Comparison of ENCODE assay signal across 19 mouse cellular contexts in genomic region chr5:117693557-117693956, GRCm38 (mm10).
A peak's percentile ranks its signal among the peaks of the same experiment; 100 is the strongest.
DNase-seq lines count a peak whose midpoint lies in the region; ATAC-seq and TF ChIP-seq lines count a peak whose summit lies in the region.
"Had no signal": no experiment of that assay in that cellular context is flagged by ENCODE, and none has a peak within 500 bp of the region (broad histone marks: within the 10 kb centered on the region; RNA-seq: fewer than 3 reads in every experiment).

No protein-coding gene starts in this region.

- no peak overlapping the region for H3K9ac ChIP-seq in kidney, postnatal 0 days (ENCODE audit: low read depth, low read length)
- no peak overlapping the region for H3K9ac ChIP-seq in midbrain, postnatal 0 days (replicated peaks; ENCODE audit: low read length, poor library complexity, severe bottlenecking)
- H3K9ac ChIP-seq in stomach, postnatal 0 days (ENCODE audit: low read length), result no peak overlapping the region
- H3K9ac ChIP-seq: forebrain, embryonic 15.5 days; heart, embryonic 15.5 days; neural tube, embryonic 12.5 days had no signal

- 71% methylated on average over 3 of the region's 3 CpGs for WGBS in cerebellum, adult 2 months
- 75% methylated on average over 3 of the region's 3 CpGs for WGBS in kidney, postnatal 0 days
- WGBS in midbrain, postnatal 0 days, result 70% methylated on average over 3 of the region's 3 CpGs
- WGBS in midbrain, embryonic 10.5 days, result 76% methylated on average over 3 of the region's 3 CpGs
- 67% methylated on average over 3 of the region's 3 CpGs for WGBS in stomach, postnatal 0 days

- TF ChIP-seq POLR2A in cerebellum, adult 2 months (IDR thresholded peaks at IDR 0.05; ENCODE audit: borderline replicate concordance, insufficient read depth, low read length), result no peak

- no peak overlapping the region for H3K27ac ChIP-seq in cerebellum, adult 2 months (ENCODE audit: insufficient read depth, low read length)
- no peak overlapping the region for H3K27ac ChIP-seq in kidney, postnatal 0 days
- H3K27ac ChIP-seq in midbrain, postnatal 0 days (ENCODE audit: low read depth, low read length), result no peak overlapping the region
- H3K27ac ChIP-seq in midbrain, embryonic 10.5 days (replicated peaks), result no peak overlapping the region
- no peak overlapping the region for H3K27ac ChIP-seq in stomach, postnatal 0 days (replicated peaks)
- H3K27ac ChIP-seq: forebrain, embryonic 15.5 days; heart, embryonic 15.5 days; hindbrain, embryonic 10.5 days; neural tube, embryonic 12.5 days had no signal

- H3K4me1 ChIP-seq in cerebellum, adult 2 months (ENCODE audit: control insufficient read depth, insufficient read depth, low read length), result no peaks in the 10 kb centered on the region
- no peaks in the 10 kb centered on the region for H3K4me1 ChIP-seq in kidney, postnatal 0 days (replicated peaks; ENCODE audit: insufficient read depth, low read length)
- H3K4me1 ChIP-seq in midbrain, postnatal 0 days (ENCODE audit: insufficient read depth, low read length), result peaks cover 3% of the 10 kb centered on the region; the same call in 1 of the 2 replicates
- peaks cover 61% of the 10 kb centered on the region for H3K4me1 ChIP-seq in midbrain, embryonic 10.5 days
- H3K4me1 ChIP-seq in stomach, postnatal 0 days (replicated peaks; ENCODE audit: control insufficient read depth, insufficient read depth), result no peaks in the 10 kb centered on the region
- H3K4me1 ChIP-seq: forebrain, embryonic 15.5 days; heart, embryonic 15.5 days; neural tube, embryonic 12.5 days had no signal

- TF ChIP-seq CTCF in cerebellum, adult 2 months (IDR thresholded peaks at IDR 0.05; ENCODE audit: borderline replicate concordance, insufficient read depth, low read depth, low read length), result peak; percentile 24; the same call in 1 of the 2 replicates
- peak; percentile 48 for TF ChIP-seq CTCF in kidney, postnatal 0 days (IDR thresholded peaks at IDR 0.05; ENCODE audit: low read depth)
- TF ChIP-seq CTCF in midbrain, postnatal 0 days (IDR thresholded peaks at IDR 0.05), result peak; percentile 53
- peak; percentile 40 for TF ChIP-seq CTCF in stomach, postnatal 0 days (IDR thresholded peaks at IDR 0.05; ENCODE audit: low read depth)

- ATAC-seq in kidney, postnatal 0 days (replicated peaks; ENCODE audit: low FRiP score, low read depth), result no peak
- ATAC-seq in midbrain, postnatal 0 days (ENCODE audit: low FRiP score), result no peak
- ATAC-seq in stomach, postnatal 0 days (ENCODE audit: low FRiP score, low TSS enrichment), result no peak
- ATAC-seq: forebrain, embryonic 15.5 days; inflammation-experienced regulatory T-cells, adult 6 months; Patski had no signal

- no peak overlapping the region for H3K4me3 ChIP-seq in cerebellum, adult 2 months (replicated peaks; ENCODE audit: insufficient read depth, low read depth, low read length)
- no peak overlapping the region for H3K4me3 ChIP-seq in kidney, postnatal 0 days (replicated peaks; ENCODE audit: low read depth, low read length)
- H3K4me3 ChIP-seq in midbrain, postnatal 0 days (ENCODE audit: low read depth, low read length), result no peak overlapping the region
- H3K4me3 ChIP-seq in midbrain, embryonic 10.5 days, result no peak overlapping the region
- no peak overlapping the region for H3K4me3 ChIP-seq in stomach, postnatal 0 days (ENCODE audit: low read depth, low read length)
- H3K4me3 ChIP-seq: forebrain, embryonic 15.5 days; heart, embryonic 15.5 days; hindbrain, embryonic 10.5 days; neural tube, embryonic 12.5 days had no signal

- no peak for DNase-seq in cerebellum, adult 2 months
- no peak for DNase-seq in cerebellum, postnatal 36 days
- no peak for DNase-seq in kidney, postnatal 0 days (ENCODE audit: low spot score)
- DNase-seq in kidney, postnatal 25 days, result no peak
- DNase-seq in midbrain, postnatal 0 days (ENCODE audit: low spot score), result no peak
- DNase-seq in midbrain, embryonic 10.5 days (ENCODE audit: low spot score), result no peak
- DNase-seq in stomach, postnatal 0 days (ENCODE audit: low spot score), result no peak
- DNase-seq in left cerebral cortex, postnatal 25 days (ENCODE audit: low spot score in 2 of 2), result no peak
- DNase-seq: adrenal gland, postnatal 36 days; cerebellum, postnatal 10 days; layer of hippocampus, adult 9-11 months; right cerebral cortex, postnatal 25 days; thymus, adult 18-20 months had no signal

- no peaks in the 10 kb centered on the region for H3K9me3 ChIP-seq in kidney, postnatal 0 days (replicated peaks; ENCODE audit: low read length)
- H3K9me3 ChIP-seq in midbrain, postnatal 0 days (ENCODE audit: low read length), result no peaks in the 10 kb centered on the region
- no peaks in the 10 kb centered on the region; the same call in 1 of the 2 replicates for H3K9me3 ChIP-seq in midbrain, embryonic 10.5 days (replicated peaks)
- no peaks in the 10 kb centered on the region for H3K9me3 ChIP-seq in stomach, postnatal 0 days (ENCODE audit: control insufficient read depth, low read length)
- H3K9me3 ChIP-seq: forebrain, embryonic 15.5 days; heart, embryonic 15.5 days; neural tube, embryonic 12.5 days had no signal

- no peaks in the 10 kb centered on the region for H3K36me3 ChIP-seq in kidney, postnatal 0 days (ENCODE audit: insufficient read depth, low read length)
- H3K36me3 ChIP-seq in midbrain, postnatal 0 days (ENCODE audit: insufficient read depth, low read length), result no peaks in the 10 kb centered on the region
- H3K36me3 ChIP-seq in midbrain, embryonic 10.5 days, result no peaks in the 10 kb centered on the region
- no peaks in the 10 kb centered on the region for H3K36me3 ChIP-seq in stomach, postnatal 0 days (ENCODE audit: control insufficient read depth, insufficient read depth, low read length)
- H3K36me3 ChIP-seq: forebrain, embryonic 15.5 days; heart, embryonic 15.5 days; hindbrain, embryonic 10.5 days; neural tube, embryonic 12.5 days had no signal

- no peak overlapping the region for H3K4me2 ChIP-seq in kidney, postnatal 0 days (ENCODE audit: low read length)
- H3K4me2 ChIP-seq in midbrain, postnatal 0 days (ENCODE audit: low read depth, low read length, poor library complexity, severe bottlenecking), result no peak overlapping the region
- H3K4me2 ChIP-seq in stomach, postnatal 0 days (replicated peaks; ENCODE audit: low read depth), result no peak overlapping the region
- H3K4me2 ChIP-seq: forebrain, embryonic 15.5 days; heart, embryonic 15.5 days; neural tube, embryonic 12.5 days had no signal

- TF ChIP-seq EP300 in stomach, postnatal 0 days (optimal IDR thresholded peaks at IDR 0.05), result no peak

- intact Hi-C loops in left cerebral cortex, postnatal 25 days (cut with DNase I), result loop anchor here (5.0 to 10.0 kb wide), 3 partner anchors 99 to 221 kb away; no protein-coding TSS in a partner anchor

- no peaks in the 10 kb centered on the region for H3K27me3 ChIP-seq in cerebellum, adult 2 months (ENCODE audit: control insufficient read depth, insufficient read depth, low read length)
- H3K27me3 ChIP-seq in kidney, postnatal 0 days (ENCODE audit: insufficient read depth, low read length), result no peaks in the 10 kb centered on the region
- no peaks in the 10 kb centered on the region for H3K27me3 ChIP-seq in midbrain, postnatal 0 days (ENCODE audit: insufficient read depth, low read length)
- no peaks in the 10 kb centered on the region for H3K27me3 ChIP-seq in midbrain, embryonic 10.5 days (ENCODE audit: low read depth, poor library complexity, severe bottlenecking)
- H3K27me3 ChIP-seq in stomach, postnatal 0 days (ENCODE audit: control insufficient read depth, insufficient read depth, low read length), result no peaks in the 10 kb centered on the region
- H3K27me3 ChIP-seq: forebrain, embryonic 15.5 days; heart, embryonic 15.5 days; neural tube, embryonic 12.5 days had no signal
